Comparison of ENCODE assay signal across 14 mouse cellular contexts in the genomic region with DNA sequence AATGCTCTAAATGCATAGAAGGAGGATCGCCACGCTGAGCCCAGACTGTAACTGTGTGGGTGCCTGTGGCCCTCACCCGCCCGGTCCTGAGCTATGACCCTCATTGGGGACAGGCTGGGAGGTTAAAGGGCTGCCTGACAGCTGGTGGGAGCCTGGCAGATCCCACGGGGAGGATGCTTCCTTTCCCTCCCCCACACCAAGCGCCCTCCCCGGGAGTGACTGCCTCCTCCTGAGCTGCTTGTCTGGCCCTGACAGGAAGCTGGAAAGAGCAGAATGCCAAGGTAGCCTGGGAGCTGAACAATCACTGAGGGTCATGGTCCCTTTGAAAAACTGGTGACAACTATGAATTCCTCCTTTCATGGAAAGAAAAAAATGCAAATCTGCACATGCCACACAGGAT. TPM values are rescaled to one million over a fixed set of nuclear protein-coding genes. Genes with fewer than 3 reads are reported as not detected.
DNase-seq lines count a peak whose midpoint lies in the region; ATAC-seq and TF ChIP-seq lines count a peak whose summit lies in the region.
"Had no signal": no experiment of that assay in that cellular context is flagged by ENCODE, and none has a peak within 500 bp of the region (broad histone marks: within the 10 kb centered on the region; RNA-seq: fewer than 3 reads in every experiment).

No protein-coding gene starts in this region.

- H3K36me3 ChIP-seq in hindbrain, embryonic 15.5 days = no peaks in the 10 kb centered on the region

- no peak for TF ChIP-seq POLR2A in lung, adult 2 months (IDR thresholded peaks at IDR 0.05; ENCODE audit: borderline replicate concordance, extremely low read depth, low read depth, low read length)

- H3K4me2 ChIP-seq in hindbrain, embryonic 15.5 days = no peak overlapping the region
- H3K4me2 ChIP-seq: liver, embryonic 11.5 days had no signal

- TF ChIP-seq CTCF in lung, adult 2 months (IDR thresholded peaks at IDR 0.05; ENCODE audit: insufficient read depth, low read length) = no peak

- H3K9me3 ChIP-seq in hindbrain, embryonic 15.5 days = no peaks in the 10 kb centered on the region
- H3K9me3 ChIP-seq: forebrain, embryonic 10.5 days had no signal

- peak; percentile 24 to 71 for DNase-seq in adrenal gland, adult (ENCODE audit: inconsistent age in 2 of 2, low spot score in 1 of 2)
- no peak for DNase-seq in adrenal gland, postnatal 4 days (ENCODE audit: low spot score in 2 of 2)
- DNase-seq in lung, postnatal 10 days = peak; percentile 38
- no peak for DNase-seq in lung, adult 2 months
- DNase-seq in adrenal gland, adult 2 months = peak; percentile 57
- DNase-seq in gastrocnemius, postnatal 36 days = no peak
- no peak for DNase-seq in left cerebral cortex, postnatal 4 days
- DNase-seq: cerebellum, postnatal 14 days; heart, adult 11 months had no signal

- H3K27ac ChIP-seq in hindbrain, embryonic 15.5 days (replicated peaks) = no peak overlapping the region

- no peaks in the 10 kb centered on the region for H3K27me3 ChIP-seq in hindbrain, embryonic 15.5 days

- H3K9ac ChIP-seq in hindbrain, embryonic 15.5 days = no peak overlapping the region

- no peaks in the 10 kb centered on the region; the same call in 1 of the 2 replicates for H3K4me1 ChIP-seq in lung, adult 2 months (ENCODE audit: control insufficient read depth, insufficient read depth, low read length)
- peaks cover 24% of the 10 kb centered on the region for H3K4me1 ChIP-seq in hindbrain, embryonic 15.5 days (replicated peaks)

- 48% methylated on average over 7 of the region's 7 CpGs for WGBS in lung, adult 2 months
- WGBS in hindbrain, embryonic 15.5 days = 11% methylated on average over 7 of the region's 7 CpGs

- H3K4me3 ChIP-seq in lung, adult 2 months (replicated peaks; ENCODE audit: extremely low read depth, low read depth, low read length) = no peak overlapping the region
- no peak overlapping the region for H3K4me3 ChIP-seq in hindbrain, embryonic 15.5 days
- H3K4me3 ChIP-seq: forebrain, embryonic 10.5 days had no signal

- ATAC-seq in hindbrain, embryonic 15.5 days (ENCODE audit: low FRiP score, low read depth) = 0 out of 2 replicates have a peak, but pooled peaks have one; percentile 24
- ATAC-seq: intestine, embryonic 16.5 days had no signal

- intact Hi-C loops in gastrocnemius, postnatal 36 days (cut with DNase I) = no loop called here
- intact Hi-C loops in left cerebral cortex, postnatal 4 days (cut with DNase I) = no loop called here

RNA-seq across cellular contexts. Expression of a gene that starts 38.5 kb away (rescaled TPM):
- total RNA-seq in adrenal gland, postnatal 4 days (2021) = under 1 TPM; 0.23 to 0.34 TPM
- 0.02 and 0.07 TPM in 2 replicates for polyA plus RNA-seq in lung, adult 2 months (2012; rRNA removed)
- under 1 TPM in 1 of 2 experiments, not detected in 1; 0.14 TPM for total RNA-seq in adrenal gland, adult 2 months (2021)
- 0.04 and 0.11 TPM in 2 replicates for polyA plus RNA-seq in adrenal gland, adult 2 months (2012; rRNA removed)
- polyA plus RNA-seq in hindbrain, embryonic 15.5 days (2015; fragmentation: Nextera tagmentation; extraction: Ambion mirVana) = 15.0 and 20.5 TPM in 2 replicates
- under 1 TPM; 0.08 to 0.10 TPM for total RNA-seq in gastrocnemius, postnatal 36 days (2021)
- total RNA-seq in left cerebral cortex, postnatal 4 days (2021) = under 1 TPM; 0.10 to 0.56 TPM
- polyA plus RNA-seq: heart, postnatal 0 days; intestine, embryonic 16.5 days; liver, embryonic 11.5 days had no signal

Comparison
In these comparisons a context has a peak if more than half of its experiments do, and no peak if none do; other contexts are left out.
1. DNase-seq: peak in adrenal gland, adult (2 of 2), lung, postnatal 10 days (single experiment) and adrenal gland, adult 2 months (single experiment); none in adrenal gland, postnatal 4 days (0 of 2), lung, adult 2 months (single experiment), gastrocnemius, postnatal 36 days (0 of 2) and left cerebral cortex, postnatal 4 days (single experiment).